Mouse (Mus musculus) thymus, adult 18-20 months (tissue): Measurements from ENCODE around the gene Smap1.
A peak's percentile ranks its signal among the peaks of the same experiment; 100 is the strongest.
"Not testable (repeated sequence)": the region's sequence is repeated elsewhere in the genome, so short reads cannot be mapped to it uniquely, and the experiment has no call there.

Experiments
- DNase-seq, 2 experiments: peaks; one replicate each; pipeline ENCODE4 v3.0.0; 2022; ENCODE audit warnings: mixed read lengths in 2 of 2

The Smap1 gene

GRCm38 (mm10) chr1:23921711-23922529 is at the start of gene Smap1:
TSS of gene Smap1 (minus strand) at chr1:23922317.
- DNase-seq = peak; percentile 50 to 58

- not testable (repeated sequence) for DNase-seq
These were observed 49.0 kb upstream of the Smap1 start for GRCm38 (mm10) chr1:23971159-23971558.

GRCm38 (mm10) chr1:23968027-23968725 is 46.1 kb upstream of the Smap1 start:
- DNase-seq = no peak

DNA sequence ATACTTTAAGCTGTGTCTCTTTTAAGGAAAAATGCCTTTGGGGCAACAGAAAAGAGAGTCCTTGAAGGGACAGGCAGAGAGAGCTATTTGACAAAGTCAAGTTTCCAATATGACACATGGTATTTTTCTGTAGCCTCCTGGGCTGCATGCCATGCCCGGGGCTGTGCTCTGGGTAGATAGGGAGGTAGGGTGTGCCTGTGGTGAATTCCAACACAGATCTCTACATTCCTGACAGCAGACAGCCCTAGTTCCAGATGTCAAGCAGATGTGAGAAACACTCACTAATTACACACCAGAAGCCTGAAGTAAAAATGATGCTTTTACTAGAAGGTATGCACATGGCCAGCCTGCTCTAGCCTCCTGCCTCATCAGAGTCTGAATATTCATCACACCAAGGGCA is 44.1 kb upstream of the Smap1 start:
- DNase-seq = no peak

- DNase-seq = no peak
These were observed 37.3 kb upstream of the Smap1 start for GRCm38 (mm10) chr1:23959415-23959732.

- no peak for DNase-seq
These were observed 36.7 kb upstream of the Smap1 start for GRCm38 (mm10) chr1:23958668-23959414.

DNA sequence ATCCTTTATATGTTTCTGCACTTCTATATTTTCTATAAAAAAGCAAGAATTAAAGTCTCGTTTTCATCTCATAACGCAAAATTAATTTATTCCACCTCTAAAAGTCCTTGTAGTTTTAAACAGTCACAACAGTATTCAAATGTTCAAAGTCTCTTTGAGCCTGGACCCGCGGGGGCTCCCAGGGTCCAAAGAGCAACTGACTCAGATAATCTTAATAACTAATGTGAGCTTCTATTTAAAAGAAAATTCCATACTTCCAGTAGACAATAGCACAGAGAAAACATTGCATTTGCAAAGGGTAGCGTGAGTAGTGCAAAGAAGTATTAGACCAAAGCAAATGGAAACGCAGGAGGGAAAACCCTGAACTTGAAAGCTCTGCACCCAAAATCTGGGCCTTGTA is 36.0 kb upstream of the Smap1 start:
- DNase-seq = no peak

DNA sequence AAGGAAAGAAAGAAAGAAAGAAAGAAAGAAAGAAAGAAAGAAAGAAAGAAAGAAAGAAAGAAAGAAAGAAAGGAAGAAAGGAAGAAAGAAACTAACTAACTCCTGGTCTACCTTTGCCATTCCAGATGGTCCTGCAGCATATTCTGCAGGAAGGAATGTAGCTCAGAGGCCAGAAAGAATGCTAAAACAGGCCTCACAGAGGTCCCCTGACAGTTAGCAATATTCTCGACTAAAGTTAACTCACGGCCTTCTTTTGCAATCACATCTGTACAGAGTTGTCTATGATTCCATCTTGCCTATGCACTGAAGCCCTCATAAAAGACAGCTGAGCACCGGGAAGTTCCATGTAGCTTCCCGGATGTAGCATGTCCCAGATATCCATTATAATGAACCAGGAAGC is 33.4 kb upstream of the Smap1 start:
- DNase-seq = no peak

- no peak for DNase-seq
These were observed 31.8 kb upstream of the Smap1 start for GRCm38 (mm10) chr1:23953921-23954320.

- no peak for DNase-seq
These were observed 26.9 kb upstream of the Smap1 start for GRCm38 (mm10) chr1:23948778-23949699.

DNA sequence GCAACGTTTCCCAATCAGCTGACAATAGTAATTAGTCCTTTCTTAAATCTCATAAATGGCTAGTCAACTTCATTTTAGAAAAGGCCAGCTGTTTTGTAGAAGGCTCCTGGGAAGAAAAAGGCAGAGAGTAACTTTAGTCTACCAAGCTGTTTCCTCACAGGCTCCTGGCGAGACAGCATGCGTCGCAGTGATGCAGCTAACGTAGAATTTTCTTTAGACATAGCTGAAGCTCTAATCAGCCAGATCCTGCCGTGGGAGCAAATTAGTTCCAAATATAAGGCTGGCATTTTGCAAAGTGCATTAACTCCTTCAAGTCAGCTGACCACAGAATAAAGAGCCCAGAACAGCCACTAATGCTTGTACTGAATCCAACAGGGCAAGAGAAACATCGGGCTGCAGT is 26.2 kb upstream of the Smap1 start:
- DNase-seq = no peak

DNA sequence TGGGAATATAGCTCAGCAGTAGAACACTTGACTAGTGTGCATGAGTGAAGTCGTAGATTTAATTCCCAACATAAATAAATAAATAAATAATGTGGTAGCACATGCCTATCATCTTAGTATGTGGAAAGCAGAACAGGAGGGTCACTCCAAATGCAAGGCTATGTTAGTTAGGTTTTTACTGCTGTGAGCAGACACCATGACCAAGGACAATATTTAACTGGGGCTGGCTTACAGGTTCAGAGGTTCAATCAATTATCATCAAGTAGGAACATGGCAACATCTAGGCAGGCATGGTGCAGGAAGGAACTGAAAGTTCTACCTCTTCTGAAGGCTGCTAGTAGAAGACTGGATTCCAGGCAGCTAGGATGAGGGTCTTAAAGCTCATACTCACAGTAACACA is 22.0 kb upstream of the Smap1 start:
- no peak for DNase-seq

DNA sequence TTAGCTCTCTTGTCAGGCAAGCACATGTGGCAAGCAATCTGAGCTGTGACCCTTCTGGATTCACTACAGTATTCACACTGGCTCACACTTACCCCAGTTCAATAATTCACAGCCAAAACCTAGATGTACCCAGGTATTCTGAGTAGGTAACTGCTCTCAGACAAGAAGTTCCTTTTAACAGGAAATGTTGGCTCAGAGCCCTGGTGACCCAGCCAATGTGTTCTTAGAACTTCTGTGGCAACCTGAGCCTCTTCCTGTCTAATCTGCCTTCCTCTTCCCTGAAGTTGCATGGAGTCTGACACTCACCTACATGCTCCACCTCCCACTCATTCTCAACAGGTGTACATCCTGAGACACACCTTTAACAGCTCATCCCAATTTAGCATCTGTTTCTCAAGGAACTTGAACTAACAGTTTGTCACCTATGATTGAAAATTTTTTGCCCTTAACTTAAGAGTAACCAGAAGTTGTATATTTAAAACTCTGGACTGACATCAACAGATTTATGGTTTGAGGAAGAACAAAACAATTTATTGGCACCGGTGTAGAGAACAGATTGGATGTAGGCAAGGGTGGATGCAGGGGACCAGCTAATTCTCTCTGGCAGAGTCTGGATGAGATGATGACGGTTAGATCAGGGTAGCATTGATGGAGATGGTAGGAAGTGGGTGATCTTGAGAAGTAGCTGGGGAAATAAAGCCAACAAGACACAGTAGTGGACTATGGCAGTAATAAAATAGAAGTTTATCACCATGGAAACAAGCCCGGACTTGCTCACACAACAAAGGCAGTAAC is 21.2 kb upstream of the Smap1 start:
- no peak for DNase-seq

DNA sequence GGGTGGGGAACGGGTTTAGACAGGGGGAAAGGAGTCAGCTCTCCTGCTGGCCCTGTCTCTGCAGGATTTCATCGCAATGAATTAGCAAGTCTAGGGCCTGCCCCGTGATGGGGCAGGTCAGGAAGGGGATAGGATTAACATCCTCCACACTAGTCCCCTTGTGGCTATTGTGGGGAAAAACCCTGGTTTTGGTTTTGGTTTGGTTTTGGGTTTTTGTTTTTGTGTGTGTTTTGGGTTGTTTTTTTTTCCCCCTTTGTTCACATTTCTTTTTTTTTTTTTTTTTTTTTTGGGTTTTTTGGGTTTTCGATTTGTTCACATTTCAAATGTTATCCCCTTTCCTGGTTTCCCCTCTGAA is 13.3 kb upstream of the Smap1 start:
- no peak for DNase-seq

DNA sequence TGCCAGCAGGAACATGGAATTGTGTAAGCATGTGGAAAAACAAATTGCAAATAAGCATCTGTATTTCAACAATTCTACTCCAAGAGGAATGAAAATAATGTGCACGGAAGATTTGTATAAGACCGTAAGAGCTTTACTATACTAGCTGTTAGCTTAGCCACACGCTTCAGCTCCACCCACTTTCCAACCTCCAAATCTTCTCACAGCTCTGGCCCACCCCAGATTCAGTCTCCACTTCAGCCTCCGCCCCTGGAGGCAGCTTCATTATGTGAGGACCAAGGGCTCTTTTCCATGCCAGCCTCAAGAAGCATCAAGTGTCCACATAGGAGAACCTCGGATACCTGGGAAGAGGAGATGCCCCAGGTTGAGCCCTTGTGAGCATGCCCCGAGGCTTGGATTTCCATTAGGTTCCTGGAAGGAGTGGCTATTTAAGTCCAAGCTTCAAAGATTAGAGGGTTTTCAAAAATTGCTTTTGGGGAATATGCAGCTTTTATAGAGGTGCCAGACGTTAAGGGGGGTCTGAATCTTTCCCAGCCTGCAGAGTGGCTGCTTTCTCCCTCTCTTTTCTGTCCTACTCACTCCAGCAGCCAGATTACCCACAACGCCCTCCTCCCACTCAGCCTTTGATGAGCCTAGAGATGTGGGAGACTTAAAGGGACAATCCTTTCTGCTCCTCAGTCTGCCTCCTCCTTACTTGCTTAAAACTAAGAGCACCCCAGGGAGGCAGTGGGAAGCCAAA is 12.7 kb upstream of the Smap1 start:
- no peak for DNase-seq

DNA sequence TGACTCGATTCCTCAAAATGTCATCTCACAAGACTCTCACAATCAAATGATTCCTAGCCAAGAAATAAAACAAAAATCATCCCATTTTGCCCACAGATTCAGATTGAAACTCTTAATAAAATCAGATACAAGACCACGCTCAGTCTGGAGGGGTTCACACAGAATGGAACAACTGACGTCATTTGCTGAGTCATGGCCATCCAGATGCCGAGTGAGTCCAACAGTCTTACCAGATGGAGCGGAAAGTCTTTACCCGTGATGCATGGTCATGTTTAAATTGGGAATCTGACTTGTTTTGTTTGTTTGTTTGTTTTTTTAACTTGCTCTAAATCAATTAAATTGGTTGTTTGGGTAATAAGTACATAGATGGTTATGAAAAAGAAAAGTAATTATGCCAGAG is 7.3 kb upstream of the Smap1 start:
- no peak for DNase-seq

DNA sequence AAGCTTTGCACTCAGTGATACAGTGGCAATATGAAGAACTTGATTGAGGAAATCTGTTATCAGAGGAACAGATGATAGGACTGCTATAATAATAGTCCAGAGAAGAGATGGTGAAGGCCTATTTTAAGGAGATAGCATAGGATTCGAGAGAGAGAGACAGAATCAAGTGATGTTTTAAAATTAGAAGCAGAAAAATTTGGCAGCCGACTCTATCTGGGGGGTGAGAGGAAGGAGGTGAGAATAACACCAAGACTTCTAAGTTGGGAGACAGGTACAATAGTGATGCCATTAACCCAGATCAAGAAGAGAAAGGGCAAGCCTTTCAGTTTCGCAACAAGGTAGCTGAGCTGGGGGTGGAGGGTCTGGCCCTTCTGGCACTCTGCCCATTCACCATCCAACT is 6.3 kb upstream of the Smap1 start:
- DNase-seq = no peak

DNA sequence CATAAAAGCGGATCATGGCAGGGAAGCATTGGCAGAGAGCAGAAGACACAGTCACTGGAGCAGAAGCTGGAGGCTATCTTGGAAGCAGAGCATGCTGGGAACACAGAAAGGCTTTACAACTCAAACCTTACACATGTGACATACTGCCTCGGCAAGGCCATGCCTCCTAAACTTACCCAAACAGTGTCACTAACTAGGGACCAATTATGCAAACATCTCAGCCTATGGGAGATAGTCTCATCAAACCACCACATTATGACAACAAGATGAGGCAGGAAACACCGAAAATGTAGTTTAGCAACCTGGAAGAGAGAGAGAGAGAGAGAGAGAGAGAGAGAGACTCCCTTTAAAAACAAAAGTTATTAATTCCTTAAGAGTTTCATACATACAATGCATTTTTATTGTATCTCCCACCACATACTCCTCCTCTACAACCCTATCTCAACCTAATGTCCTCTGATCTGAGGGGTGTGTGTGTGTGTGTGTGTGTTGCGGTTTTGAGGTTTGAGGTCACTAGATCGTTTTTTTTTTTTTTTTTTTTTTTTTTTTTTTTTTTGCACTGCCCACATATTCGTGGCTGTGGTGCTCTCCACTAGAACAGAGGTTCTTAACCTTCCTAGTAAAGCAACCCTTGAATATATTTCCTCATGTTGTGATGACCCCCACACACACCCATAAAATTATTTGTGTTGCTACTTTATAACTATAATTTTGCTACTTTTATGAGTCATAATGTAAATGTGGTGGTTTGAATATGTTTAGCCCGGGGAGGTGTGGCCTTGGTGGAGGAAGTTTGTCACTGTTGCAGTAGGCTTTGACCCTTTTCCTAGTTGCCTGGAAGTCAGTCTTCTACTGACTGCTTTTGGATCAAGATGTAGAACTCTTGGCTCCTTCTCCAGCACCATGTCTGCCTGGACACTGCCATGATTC is 1.9 kb upstream of the Smap1 start:
- DNase-seq = no peak

DNA sequence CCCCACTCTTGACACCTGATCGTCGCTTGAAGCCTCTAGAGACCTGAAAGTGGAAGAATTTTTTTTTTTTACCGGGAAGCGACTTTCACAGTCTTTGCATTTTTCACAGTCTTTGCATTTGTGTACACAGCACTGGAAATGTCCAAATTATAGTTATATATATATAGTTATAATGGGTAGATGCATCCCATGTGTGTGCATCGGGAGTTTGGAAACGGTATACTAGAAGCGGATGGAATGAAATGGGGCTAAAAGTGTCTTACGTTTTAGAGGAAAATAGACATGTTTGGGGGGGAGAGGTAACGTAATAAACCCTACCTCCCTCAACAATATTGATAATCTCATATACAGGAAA is 390 bp upstream of the Smap1 start:
- no peak for DNase-seq

DNA sequence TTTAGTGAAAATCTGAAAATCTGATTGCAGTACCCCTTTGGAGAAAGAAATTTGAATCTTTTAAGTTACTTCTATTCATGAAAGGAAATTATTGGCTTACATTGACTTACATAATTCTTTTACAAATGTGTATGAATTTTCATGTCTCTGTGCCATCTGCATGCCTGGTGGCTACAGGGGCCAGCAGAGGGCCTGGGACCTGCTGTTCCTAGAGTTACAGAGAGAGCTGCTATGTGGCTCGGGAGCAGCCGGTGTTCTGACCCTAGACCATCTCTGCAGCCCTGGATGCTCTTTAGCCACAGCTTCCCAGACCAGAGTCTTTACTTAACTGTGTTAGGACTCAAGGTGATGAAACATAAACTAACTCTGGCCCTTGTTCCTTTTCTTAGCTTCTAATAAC is 1.8 kb downstream of the Smap1 start:
- peak in 1 of 2 experiments; percentile 4 for DNase-seq
